Mouse (Mus musculus) kidney, postnatal 14 days (tissue): ENCODE results near the gene Tmem74b.
A peak's percentile ranks its signal among the peaks of the same experiment; 100 is the strongest.

ENCODE experiments used
- DNase-seq: peaks from one replicate; pipeline ENCODE4 v3.0.0; 2022; ENCODE audit warnings: mixed read lengths

Tmem74b gene

DNA sequence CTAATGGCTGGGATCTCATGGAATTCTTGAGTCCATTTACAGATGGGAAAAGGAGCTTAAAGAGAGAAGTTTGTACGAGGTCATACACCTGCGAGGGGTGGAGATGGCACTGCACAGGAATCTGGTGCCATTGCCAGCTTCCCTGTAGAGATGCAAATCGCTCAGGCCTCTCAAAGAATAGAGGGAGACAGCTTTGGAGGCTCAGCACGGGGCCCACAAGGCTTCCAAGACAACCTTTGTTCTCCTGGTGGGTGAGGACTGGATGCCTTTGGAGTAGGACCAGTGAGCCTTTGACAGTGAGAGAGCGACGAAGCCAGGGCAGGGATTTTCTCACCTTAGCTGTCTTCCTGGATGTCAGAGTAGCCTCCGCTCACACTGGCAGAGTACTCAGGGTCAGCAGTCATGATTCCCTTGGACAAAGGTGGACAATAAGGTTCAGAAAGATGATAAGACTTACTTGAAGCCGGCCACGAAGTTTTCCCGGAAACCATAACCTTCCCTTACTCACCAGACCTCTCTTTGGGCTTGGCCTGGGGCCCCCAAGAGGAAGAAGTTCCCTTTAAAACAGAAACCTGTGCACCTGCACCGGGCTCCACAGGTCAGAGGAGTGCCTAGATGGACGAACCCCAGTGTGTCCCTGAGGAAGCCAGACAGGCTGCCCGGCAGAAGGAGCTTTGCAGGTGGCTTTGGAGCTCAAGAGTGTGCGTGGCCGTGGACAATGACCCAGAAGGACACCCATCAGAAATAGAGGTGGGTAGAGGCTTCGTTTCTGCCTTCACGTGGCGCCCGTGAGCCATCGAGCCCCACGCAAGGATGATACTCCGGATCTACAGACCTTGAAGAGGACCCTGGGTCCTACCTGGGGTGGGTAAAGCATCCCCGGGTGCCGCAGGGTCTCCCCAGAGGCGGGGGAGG is at the start of gene Tmem74b:
Tmem74b (plus strand) TSS at position 778 of the 915 bp plus-strand sequence.
- no peak for DNase-seq

GRCm38 (mm10) chr2:151652053-151652452 is 49.8 kb upstream of the Tmem74b start:
- DNase-seq = no peak

DNA sequence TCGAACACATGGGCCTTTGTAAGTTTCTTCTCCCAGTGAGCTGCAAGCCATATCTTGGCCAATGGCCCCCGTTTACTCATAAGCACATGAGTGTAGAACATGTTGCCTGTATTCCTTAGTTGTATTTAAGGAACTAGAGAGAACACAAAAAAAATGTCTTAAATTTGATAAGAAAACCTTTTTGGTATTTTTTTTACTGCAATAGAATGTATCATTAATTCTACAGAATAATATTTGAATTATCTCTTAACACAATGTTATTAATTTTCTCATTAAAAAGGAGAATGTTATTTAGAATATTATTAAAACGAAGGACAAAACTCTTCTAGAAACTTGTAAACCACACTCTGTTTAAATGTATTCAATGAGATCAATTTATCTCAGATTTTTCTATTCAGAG is 33.4 kb upstream of the Tmem74b start, which contains the start of gene Rad21l:
Rad21l (minus strand) TSS at position 101 of the 400 bp plus-strand sequence.
- DNase-seq = no peak

GRCm38 (mm10) chr2:151670026-151670967 is 31.5 kb upstream of the Tmem74b start:
- DNase-seq = no peak

GRCm38 (mm10) chr2:151670968-151671329 is 30.9 kb upstream of the Tmem74b start:
- DNase-seq = no peak

GRCm38 (mm10) chr2:151676234-151676633 is 25.6 kb upstream of the Tmem74b start:
- DNase-seq = no peak

DNA sequence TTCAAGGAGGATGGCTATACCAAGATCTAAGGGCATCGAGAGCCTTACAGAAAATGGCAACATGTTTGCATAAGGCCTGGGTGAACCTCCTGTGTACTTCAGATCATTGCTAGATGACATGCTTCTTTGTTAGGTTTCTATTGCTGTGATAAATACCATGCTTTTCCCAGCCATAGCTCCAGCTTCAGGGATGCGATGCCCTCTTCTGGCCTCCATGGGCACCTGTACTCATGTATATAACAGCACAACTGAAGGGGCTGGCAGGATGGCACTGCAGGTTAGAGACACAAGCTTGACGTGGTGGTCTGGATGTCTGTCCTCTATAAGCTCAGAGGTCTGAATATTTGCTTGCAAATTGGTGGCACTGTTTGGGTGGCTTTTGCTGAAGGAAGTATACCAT is 19.5 kb upstream of the Tmem74b start:
- DNase-seq = peak; percentile 15

DNA sequence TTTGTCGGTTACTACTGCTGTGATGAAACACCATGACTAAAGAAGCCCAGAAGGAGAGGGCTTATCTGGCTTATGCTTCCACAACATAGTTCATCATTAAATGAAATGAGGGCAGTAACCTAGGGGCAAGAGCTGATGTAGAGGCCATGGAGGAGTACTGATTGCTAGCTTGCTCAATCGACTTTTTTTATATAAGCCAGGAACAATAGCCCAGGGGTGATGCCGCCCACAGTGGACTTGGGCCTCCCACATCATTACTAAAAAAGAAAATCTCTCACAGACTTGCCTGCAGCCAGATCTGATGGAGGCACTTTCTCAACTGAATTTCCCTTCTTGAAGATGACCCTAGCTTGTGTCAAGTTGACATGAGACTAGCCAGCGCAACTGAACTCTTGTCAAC is 18.8 kb upstream of the Tmem74b start:
- no peak for DNase-seq

GRCm38 (mm10) chr2:151702146-151702850 is 490 bp downstream of the Tmem74b start:
- peak; percentile 46 for DNase-seq

GRCm38 (mm10) chr2:151702851-151703190 is 1.0 kb downstream of the Tmem74b start:
- DNase-seq = no peak

DNA sequence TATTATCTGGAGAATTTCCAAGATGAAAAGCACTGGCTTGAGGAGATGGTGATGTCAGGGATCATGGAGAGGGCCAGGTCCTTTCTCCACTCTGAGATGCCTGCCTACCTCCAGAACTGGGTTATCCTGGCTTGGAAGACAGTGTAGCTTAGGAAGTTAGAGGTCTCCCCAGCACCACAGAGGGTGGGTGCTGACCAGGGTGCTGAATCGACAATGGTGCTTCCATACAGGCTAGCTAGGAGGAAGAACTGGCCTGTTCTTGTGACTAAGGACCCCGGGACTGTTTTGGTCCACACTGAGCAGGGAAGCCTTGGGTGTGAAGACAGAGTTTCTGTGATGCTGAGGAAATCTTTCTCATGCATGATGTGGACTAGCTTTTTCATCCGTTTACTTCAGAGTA is 10.8 kb downstream of the Tmem74b start:
- DNase-seq = peak; percentile 22

DNA sequence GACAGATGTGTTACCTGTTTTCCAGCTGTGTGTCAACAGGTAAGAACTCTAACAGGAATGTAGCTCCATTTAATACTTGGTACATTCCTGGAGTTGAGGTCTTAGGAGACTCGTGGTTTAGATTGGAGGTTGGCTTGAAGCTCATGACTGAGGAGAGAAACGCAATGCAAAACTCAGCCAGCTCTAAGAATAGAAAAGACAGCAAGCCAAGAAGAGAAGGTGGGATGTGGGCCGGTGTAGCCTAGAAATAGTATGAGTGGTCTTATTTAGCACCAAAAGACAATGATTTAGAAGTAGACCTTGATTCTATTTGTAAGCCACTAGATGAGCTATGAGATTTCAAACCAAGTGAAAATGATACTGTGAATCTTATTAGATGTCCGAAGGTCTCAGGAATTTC is 13.7 kb downstream of the Tmem74b start:
- DNase-seq = no peak

- DNase-seq = no peak
Measured at GRCm38 (mm10) chr2:151716318-151717055, 14.7 kb downstream of the Tmem74b start.

DNA sequence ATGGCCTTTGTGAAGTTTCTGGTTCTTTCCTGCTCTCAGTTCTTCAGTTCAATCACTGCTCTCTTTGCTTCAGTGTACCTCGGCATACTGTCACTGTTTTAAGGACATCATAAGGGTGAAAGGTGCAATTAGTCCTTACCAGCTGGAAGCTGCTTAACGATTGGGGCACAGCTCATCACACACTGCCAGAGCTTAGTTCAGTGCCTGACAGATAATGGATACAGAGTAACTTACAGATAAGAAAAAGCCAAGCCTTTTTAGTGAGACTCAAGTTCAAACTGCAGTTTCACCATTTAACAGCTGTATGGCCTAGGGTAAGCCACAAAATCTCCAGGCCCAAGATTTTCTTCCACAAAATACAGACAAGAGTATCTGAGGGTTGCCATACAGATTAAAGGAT is 22.3 kb downstream of the Tmem74b start:
- no peak for DNase-seq

DNA sequence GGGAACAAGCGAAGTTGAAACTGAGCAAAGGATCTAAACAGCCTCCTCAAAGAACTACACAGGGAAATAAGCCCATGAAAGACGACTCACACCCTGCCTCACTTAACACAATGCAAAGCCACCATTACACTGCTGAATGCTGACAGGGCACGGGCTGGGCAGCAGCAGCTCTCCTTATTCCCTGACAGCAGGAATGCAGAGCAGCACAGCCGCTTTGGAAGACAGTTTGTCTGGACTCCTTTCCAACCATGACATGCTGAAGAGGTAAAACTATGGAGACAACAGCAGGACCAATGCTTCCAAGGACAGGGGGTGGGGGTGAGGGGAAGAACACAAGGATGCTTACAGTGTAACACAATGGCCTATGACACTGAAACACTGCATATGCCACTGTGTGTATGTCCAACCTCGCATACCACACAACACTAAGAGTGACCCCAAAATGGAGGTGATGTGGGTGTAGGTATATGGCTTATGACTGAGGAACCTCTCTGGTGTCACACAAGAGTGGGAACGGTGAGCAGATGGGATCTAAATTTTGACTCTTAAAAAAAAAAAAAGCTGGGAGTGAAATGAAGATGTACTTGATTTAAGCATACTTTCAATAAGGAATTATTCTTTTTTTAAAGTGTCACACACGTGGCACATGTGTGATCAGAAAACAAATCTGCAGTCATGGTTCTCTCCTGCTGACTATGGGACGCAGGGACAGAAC is 31.5 kb downstream of the Tmem74b start:
- no peak for DNase-seq

DNA sequence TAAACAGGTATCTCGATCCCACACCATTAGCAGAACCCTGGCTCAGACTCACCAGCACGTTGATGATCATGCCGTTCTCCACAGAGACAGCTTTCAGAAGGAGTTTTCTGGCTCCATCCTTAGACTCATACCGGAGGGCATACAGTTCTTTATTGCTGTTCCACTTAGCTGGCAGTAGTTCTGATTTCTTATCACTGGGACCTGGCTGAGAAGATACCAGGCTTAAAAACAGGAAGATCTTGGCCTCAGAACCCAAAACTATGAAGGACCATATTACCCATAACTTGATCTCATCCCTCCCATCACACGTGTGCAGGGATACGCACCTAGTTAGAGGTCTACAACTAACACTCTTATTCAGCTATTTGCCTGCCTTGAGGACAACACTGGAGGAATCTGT is 33.6 kb downstream of the Tmem74b start:
- DNase-seq = no peak

- DNase-seq = no peak
Measured at GRCm38 (mm10) chr2:151738460-151738859, 36.7 kb downstream of the Tmem74b start.

GRCm38 (mm10) chr2:151739081-151739480 is 37.3 kb downstream of the Tmem74b start:
- no peak for DNase-seq

- DNase-seq = no peak
Measured at GRCm38 (mm10) chr2:151739505-151739904, 37.7 kb downstream of the Tmem74b start.

DNA sequence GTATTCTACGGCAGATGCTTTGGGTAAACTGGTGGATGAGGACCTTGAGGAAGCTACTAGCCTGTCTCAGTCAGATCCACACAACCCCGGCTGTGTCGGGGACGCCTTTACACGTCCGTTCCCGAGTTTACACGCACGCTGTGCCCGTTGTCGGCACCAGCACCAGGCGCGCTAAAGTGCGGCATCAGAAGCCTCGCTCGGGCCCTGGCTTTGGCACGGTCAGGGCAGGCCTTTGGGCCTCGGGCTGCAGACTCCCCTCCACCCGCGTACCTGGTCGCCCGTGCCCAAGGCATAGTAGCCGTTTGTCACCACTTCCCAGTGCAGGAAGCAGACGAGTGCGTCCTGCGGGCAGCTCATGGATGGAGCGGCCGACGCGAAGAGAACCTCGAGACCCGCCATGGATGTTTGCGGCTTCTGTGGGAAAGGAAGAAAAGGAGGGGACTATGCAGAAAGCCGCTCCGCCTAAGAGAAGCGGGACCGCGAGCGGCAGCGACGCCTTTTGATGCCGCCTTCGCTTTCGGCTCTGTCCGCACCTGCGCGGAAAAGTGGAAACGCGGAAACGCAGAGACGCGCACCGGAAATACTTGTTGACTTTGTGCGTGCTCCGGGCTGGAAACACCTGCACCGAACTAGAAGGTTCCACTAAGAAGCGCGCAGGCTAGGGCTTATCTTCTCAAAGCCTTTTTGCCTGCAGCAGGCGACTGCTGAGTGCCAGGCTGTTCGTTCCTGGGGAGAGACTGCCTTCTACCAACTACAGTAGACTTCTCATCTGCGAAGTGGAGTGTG is 39.1 kb downstream of the Tmem74b start:
- peak; percentile 90 for DNase-seq

- DNase-seq = no peak
Measured at GRCm38 (mm10) chr2:151742084-151742483, 40.3 kb downstream of the Tmem74b start.
